Mouse (Mus musculus): ENCODE results near the gene Rnf135.
"Not testable (repeated sequence)": the region's sequence is repeated elsewhere in the genome, so short reads cannot be mapped to it uniquely, and the experiment has no call there.

The Rnf135 gene

DNA sequence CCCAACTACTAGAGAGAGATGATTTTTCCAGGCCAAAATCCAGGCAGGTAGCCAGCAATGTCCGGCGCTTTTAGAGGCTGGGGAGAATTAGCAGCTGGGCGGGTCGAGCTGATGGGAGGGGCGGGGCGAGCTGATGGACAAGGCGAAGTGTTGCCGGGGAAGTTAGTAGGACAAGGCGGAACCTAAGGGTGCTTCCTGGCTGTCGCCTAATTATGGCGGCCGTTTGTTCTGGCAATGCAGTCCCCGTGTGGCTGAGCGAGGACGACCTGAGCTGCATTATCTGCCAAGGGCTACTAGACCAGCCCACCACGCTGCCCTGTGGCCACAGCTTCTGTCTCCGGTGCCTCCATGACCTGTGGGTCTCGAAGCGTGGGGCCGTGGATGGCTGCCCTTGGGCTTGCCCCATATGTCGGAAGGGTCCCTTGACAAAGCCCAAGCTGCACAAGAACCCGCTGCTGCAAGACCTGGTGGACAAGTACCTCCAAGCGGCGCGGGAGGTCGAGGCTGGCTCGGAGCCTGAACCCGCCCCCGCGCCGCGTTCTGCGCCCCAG, at the start of gene Rnf135:
Gene Rnf135 (plus strand): TSS at position 147 of the 551 bp plus-strand sequence.
- peak; percentile 93 to 96 for DNase-seq

- no peak for DNase-seq
Observed at GRCm38 (mm10) chr11:80134744-80135143, 48.9 kb upstream of the Rnf135 start.

DNA sequence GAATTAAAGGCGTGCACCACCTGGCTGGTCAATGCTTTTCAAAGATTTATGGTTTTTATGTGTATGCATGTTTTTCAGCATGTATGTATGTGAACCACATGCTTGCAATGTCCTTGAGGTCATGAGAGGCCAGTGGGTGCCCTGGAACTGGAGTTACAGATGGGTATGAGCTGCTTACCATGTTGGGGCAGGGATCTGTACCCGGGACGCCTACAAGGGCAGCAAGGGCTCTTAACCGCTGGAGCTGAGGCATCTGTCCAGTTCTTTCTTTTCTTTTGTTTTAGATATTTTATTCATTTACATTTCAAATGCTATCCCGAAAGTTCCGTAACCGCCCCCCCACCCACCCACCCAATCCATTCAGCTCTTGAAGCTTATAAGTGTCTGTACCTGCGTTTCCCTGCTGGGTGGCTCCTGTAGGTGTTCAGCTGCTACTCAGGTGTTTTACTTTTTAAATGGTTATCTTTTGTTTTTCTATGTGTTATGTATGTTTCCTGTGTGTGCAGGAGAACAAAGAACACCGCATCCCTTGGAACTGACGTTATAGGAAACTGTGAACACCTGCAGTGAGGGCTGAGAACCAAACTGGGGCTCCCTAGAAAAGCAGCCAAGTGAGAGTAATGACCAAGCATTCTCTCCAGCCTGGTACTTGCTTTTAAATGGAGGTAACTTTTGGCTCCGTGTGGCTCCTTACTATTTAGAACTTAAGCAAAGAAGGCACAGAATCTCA, 47.5 kb upstream of the Rnf135 start:
- DNase-seq, result no peak

- no peak for DNase-seq
Observed at GRCm38 (mm10) chr11:80136786-80137185, 46.9 kb upstream of the Rnf135 start.

GRCm38 (mm10) chr11:80137773-80138172, 45.9 kb upstream of the Rnf135 start:
- no peak for DNase-seq

DNA sequence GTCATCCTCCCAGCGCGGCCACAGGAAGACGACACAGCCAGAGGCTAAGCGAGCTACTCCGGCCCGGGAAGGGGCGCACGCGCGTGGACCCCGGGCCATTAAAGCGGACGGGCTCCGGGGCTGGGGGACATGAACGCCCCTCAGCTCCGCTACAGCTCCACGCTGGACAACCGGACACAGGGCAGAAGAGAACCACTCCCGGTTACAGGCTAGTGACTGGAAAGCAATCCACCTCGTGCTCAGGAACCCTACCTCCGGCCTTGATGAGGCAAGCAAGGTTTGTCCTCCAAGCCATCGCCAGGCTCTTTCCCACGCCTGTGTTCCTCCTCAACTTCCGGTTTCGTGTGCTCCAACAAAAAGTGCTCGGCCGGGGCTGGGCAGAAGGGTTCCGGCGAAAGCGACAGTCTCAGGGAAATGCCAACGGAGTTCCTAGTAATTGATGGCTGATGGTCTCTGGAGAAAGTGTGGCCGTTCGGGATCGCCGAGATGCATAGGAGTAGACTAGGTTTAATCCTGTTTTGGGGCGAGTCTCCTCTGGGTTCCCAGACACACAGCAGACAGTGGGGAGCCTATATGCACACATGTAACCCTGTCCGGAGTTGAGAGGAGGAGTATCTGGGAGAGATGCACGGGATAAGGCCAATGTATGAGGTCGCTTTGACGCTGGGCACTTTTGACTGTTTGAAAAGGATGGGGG, 41.7 kb upstream of the Rnf135 start, which contains the start of gene Tefm:
Gene Tefm (minus strand): TSS at position 351 of the 697 bp plus-strand sequence.
- DNase-seq, result peak; percentile 90 to 93

- DNase-seq, result no peak
Observed at GRCm38 (mm10) chr11:80142872-80143271, 40.8 kb upstream of the Rnf135 start.

GRCm38 (mm10) chr11:80145787-80146275, 37.8 kb upstream of the Rnf135 start:
- no peak for DNase-seq

DNA sequence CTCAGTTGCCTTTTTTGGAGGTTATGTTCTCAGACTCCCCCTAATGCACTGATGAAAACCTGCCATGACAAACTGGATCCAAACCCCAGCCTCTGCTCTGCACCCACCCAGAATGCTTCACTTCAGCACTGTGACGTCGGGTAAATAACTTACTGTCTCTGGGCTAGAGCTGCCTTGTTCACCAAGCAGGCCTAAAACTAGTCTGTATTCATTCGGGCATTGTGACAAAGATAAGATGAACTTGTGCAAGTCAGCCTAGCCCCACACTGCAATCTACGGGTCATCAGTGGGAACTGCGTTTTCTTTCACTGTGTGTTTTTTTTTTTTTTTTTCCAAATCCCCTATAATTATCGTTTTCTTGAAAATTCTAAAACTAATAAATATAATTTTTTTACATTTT, 35.9 kb upstream of the Rnf135 start:
- no peak for DNase-seq

GRCm38 (mm10) chr11:80148313-80148712, 35.3 kb upstream of the Rnf135 start:
- DNase-seq, result no peak

DNA sequence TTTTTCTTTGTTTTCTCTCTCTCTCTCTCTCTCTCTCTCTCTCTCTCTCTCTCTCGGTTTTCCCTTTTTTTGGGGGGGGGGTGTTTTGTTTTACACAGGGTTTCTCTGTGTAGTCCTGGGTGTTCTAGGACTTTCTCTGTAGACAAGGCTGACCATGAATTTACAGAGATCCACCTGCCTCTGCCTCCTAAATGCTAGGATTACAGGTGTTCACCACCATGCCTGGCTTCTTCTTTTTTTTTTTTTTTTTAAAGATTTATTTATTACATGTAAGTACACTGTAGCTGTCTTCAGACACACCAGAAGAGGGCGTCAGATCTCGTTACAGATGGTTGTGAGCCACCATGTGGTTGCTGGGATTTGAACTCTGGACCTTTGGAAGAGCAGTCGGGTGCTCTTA, 34.7 kb upstream of the Rnf135 start:
- not testable (repeated sequence) for DNase-seq

DNA sequence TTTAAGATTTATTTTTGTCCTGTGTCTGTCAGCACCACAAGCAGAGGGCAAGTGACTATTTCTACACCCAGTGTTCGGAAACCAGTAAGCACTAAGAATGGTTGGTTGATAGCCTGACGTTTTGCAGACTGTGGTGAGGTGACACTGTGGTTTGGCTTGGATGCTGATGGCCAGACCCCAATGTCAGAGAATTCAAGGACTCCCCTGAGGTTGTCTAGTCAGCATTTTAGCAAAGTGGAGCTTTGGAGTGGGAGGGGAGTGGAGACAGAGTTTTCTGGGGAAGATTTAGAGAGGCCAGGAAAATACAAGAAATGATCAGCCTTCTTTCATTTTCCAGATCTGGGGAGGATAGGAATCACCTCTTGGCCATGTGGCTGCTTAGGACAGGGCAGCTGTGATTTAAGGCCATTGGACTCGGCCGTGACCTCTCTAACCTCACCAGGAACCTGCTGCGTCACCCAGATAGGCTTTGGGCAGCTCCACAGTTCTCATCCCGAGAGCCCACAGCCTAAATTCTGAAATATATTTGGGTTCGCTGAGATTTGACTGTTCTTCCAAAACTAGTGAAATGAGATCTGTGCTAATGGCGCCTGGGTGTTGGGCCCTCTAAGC, 34.1 kb upstream of the Rnf135 start:
- no peak for DNase-seq

DNA sequence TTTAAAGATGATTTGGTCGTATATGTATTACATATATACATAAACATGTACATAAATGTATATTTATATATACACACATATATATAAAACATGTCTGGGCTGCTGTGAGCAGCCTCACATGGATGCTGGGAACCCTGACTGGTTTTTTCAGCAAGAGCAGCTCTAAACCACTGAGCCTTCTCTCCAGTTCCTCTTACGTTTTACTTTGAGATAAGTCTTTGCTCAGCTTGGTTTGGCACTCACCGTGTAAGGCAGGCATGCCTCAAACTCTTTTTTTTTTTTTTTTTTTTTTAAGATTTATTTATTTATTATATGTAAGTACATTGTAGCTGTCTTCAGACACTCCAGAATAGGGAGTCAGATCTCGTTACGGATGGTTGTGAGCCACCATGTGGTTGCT, 33.1 kb upstream of the Rnf135 start:
- DNase-seq, result no peak

DNA sequence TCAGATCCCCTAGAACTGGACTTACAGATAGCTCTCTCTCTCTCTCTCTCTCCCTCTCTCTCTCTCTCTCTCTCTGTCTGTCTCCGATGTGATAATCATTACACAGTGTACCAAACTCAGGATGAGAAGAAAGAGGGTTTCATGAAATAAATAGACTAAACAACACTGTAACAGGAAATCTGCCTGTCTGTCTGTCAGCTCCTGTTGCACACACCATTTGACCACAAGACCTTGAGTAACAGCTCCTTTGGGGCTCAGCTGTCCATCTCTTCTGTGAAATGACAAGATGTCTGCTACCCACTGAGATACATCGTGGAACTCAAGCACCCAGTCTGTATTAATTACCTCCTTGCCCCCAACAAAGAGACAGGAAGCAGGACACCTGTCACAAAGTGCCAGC, 32.1 kb upstream of the Rnf135 start:
- no peak for DNase-seq

DNA sequence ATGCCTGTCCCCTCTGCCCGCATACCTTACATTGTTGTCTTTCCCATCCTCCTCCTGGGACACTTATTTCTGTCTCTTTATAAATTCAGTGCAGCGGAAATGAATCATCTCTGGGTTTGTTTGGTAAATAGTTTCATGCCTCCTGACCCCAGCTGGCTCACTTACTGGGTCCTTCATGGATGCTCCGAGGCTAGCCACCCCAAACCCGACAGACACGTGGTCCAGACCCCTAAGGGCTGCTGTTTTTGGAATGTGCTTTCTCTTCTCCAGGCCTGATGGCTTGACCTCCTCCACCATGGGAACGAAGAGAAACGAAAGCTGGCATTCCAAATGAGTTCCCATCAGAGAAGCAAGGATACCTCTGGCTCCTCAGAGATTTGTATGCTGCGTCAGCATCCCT, 31.3 kb upstream of the Rnf135 start:
- no peak for DNase-seq

GRCm38 (mm10) chr11:80153857-80154495, 29.7 kb upstream of the Rnf135 start, which contains the start of gene Adap2:
Gene Adap2, plus strand, starts transcription at chr11:80154105.
- DNase-seq, result peak; percentile 51 to 57

- DNase-seq, result no peak
Observed at GRCm38 (mm10) chr11:80154501-80154900, 29.1 kb upstream of the Rnf135 start.

DNA sequence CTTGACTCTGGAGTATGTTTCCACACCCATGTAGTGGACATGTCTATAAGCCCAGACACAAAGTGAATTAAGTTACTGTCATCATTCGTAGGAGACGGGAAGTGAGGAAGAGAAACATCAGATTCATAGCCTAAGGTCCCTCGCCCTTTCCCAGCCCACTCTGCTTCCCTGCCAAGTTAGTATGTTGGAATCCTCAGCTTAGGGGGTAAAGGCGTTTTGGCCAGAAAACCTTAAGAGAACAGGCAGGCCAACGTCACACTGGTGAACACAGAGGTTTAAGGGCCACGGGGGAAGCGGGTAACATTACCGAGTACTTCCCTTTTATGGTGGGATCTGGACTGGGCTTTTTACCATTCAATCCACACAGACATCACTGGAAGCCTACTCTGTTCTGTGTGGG, 28.1 kb upstream of the Rnf135 start:
- no peak for DNase-seq

DNA sequence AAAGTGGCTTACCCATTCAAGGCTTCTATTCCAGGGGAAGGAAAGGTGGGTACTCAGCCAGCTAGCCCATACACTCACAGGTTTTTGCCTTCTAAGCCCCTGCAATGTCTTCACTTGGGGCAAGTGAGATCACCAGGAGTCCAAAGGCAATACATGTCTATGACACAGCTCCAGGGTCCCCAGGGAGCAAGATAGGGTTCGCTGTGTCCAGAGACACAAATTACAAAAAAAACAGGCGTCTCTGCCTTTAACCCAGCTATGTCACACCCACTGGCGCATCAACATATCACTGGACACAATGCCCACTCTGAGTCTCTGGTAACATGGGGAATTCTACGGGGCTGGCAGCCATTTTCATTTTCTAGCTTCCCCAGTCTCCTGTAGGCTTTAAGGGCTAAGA, 27.7 kb upstream of the Rnf135 start:
- no peak for DNase-seq

DNA sequence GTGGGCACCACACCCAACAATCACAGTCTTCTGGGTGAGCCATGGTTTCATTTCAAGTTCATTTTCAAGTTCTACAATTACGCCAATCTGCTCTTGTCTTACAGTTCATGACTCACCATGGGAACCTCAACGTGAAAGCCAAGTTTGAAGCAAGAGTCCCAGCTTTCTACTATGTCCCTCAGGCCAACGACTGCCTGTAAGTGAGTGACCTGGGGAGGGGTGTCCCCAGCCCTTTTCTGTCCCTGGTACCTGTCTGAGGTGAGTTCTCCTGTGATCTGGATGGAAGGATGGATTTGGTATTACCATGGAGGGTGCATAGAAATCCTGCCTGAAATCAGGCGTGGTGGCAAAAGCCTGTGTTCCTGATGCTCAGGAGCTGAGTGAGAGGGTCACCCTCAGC, 26.8 kb upstream of the Rnf135 start:
- no peak for DNase-seq

DNA sequence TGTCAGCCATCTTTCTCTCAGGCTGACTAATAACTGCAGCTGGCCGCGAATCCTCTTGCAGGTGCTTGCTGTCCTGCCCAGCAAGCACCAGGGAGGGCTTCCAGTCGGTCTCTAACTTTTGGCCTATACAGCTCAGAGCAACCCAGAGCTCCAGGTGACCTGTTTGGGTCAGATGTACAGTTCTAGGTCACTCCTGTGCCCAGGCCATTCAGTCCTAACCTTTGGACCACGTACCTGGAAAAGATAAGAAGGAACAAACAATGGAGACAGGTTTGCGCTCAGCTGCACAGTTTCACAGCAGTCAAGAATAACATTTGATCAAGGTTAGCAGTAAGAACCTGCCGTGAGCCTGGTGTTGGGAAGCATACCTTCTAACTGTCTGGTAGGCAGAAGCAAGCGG, 24.6 kb upstream of the Rnf135 start:
- no peak for DNase-seq

GRCm38 (mm10) chr11:80161041-80161440, 22.6 kb upstream of the Rnf135 start:
- DNase-seq, result no peak

Data from cerebellum, postnatal 14 days (tissue).